Mouse (Mus musculus) left cerebral cortex, postnatal 36 days (tissue): ENCODE measurements around the gene Ppp1r15a. TPM values are rescaled to one million over a fixed set of nuclear protein-coding genes. Genes with fewer than 3 reads are reported as not detected.
A peak's percentile ranks its signal among the peaks of the same experiment; 100 is the strongest.
"Not testable (repeated sequence)": the region's sequence is repeated elsewhere in the genome, so short reads cannot be mapped to it uniquely, and the experiment has no call there.

Experiments
- DNase-seq, 2 experiments: peaks; one replicate each; pipeline ENCODE4 v3.0.0; 2021 to 2022; ENCODE audit warnings: low spot score in 2 of 2, mixed read lengths in 1 of 2
- intact Hi-C: fragments of 180-260 bp; cut with DNase I; formaldehyde crosslinking; loops from one replicate; pipeline ENCODE4 v1.15.1; 2025
- total RNA-seq, 2 experiments: library from RNA; stranded (reverse); gene quantifications; 2 replicates each; pipeline ENCODE4 v1.2.3; 2021

The Ppp1r15a gene
- total RNA-seq, 2 experiments from 2014 or later, result 24.2 to 31.3 TPM

GRCm38 (mm10) chr7:45522194-45522752 is 3.8 kb downstream of the Ppp1r15a start:
- intact Hi-C loops, result no loop called here
- no peak for DNase-seq

- peak; percentile 88 to 89 for DNase-seq
Observed at GRCm38 (mm10) chr7:45521728-45522184, 4.3 kb downstream of the Ppp1r15a start.

GRCm38 (mm10) chr7:45520605-45521004 is 5.5 kb downstream of the Ppp1r15a start:
- no peak for DNase-seq
- intact Hi-C loops, result no loop called here

More at GRCm38 (mm10) chr7:45521728-45522184, 4.3 kb downstream of the Ppp1r15a start:
- intact Hi-C loops, result no loop called here

GRCm38 (mm10) chr7:45519345-45520120 is 6.5 kb downstream of the Ppp1r15a start:
- intact Hi-C loops, result no loop called here
- no peak for DNase-seq

GRCm38 (mm10) chr7:45518618-45519017 is 7.5 kb downstream of the Ppp1r15a start:
- intact Hi-C loops, result no loop called here

GRCm38 (mm10) chr7:45516846-45517245 is 9.2 kb downstream of the Ppp1r15a start:
- DNase-seq, intact Hi-C loops: not testable (repeated sequence)

More at GRCm38 (mm10) chr7:45518618-45519017, 7.5 kb downstream of the Ppp1r15a start:
- no peak for DNase-seq

- DNase-seq, result no peak
- intact Hi-C loops, result no loop called here
Observed at GRCm38 (mm10) chr7:45515436-45515835, 10.6 kb downstream of the Ppp1r15a start.

- DNase-seq, result no peak
- intact Hi-C loops, result no loop called here
Observed at GRCm38 (mm10) chr7:45514411-45514810, 11.7 kb downstream of the Ppp1r15a start.

GRCm38 (mm10) chr7:45509912-45510787 is 15.9 kb downstream of the Ppp1r15a start, which contains the start of gene Nucb1:
Gene Nucb1 (minus strand): TSS chr7:45510406.
- intact Hi-C loops, result no loop called here
- DNase-seq, result peak; percentile 86 to 90

GRCm38 (mm10) chr7:45509181-45509882 is 16.7 kb downstream of the Ppp1r15a start:
- intact Hi-C loops, result no loop called here
- DNase-seq, result no peak

GRCm38 (mm10) chr7:45508561-45508960 is 17.5 kb downstream of the Ppp1r15a start:
- DNase-seq, result no peak
- intact Hi-C loops, result no loop called here

- intact Hi-C loops, result no loop called here
- DNase-seq, result no peak
Observed at GRCm38 (mm10) chr7:45507583-45507982, 18.5 kb downstream of the Ppp1r15a start.

GRCm38 (mm10) chr7:45498427-45498826 is 27.6 kb downstream of the Ppp1r15a start:
- intact Hi-C loops, result no loop called here
- no peak for DNase-seq

GRCm38 (mm10) chr7:45494548-45494947 is 31.5 kb downstream of the Ppp1r15a start:
- no peak for DNase-seq
- intact Hi-C loops, result no loop called here

- no peak for DNase-seq
Observed at GRCm38 (mm10) chr7:45492951-45493350, 33.1 kb downstream of the Ppp1r15a start.

GRCm38 (mm10) chr7:45492225-45492844 is 33.7 kb downstream of the Ppp1r15a start:
- no peak for DNase-seq
- intact Hi-C loops, result no loop called here

More at GRCm38 (mm10) chr7:45492951-45493350, 33.1 kb downstream of the Ppp1r15a start:
- intact Hi-C loops, result no loop called here

GRCm38 (mm10) chr7:45491264-45491663 is 34.8 kb downstream of the Ppp1r15a start:
- intact Hi-C loops, result no loop called here
- no peak for DNase-seq

GRCm38 (mm10) chr7:45490822-45491221 is 35.2 kb downstream of the Ppp1r15a start:
- DNase-seq, result no peak
- intact Hi-C loops, result no loop called here

- no peak for DNase-seq
- intact Hi-C loops, result no loop called here
Observed at GRCm38 (mm10) chr7:45489578-45489977, 36.5 kb downstream of the Ppp1r15a start.
